Mouse (Mus musculus) thymus, postnatal 4 days (tissue): Measurements from ENCODE around the gene Zdhhc20.
"Not testable (repeated sequence)": the region's sequence is repeated elsewhere in the genome, so short reads cannot be mapped to it uniquely, and the experiment has no call there.

Source experiments
- DNase-seq: peaks from one replicate; pipeline ENCODE4 v3.0.0; 2021

The Zdhhc20 gene

DNA sequence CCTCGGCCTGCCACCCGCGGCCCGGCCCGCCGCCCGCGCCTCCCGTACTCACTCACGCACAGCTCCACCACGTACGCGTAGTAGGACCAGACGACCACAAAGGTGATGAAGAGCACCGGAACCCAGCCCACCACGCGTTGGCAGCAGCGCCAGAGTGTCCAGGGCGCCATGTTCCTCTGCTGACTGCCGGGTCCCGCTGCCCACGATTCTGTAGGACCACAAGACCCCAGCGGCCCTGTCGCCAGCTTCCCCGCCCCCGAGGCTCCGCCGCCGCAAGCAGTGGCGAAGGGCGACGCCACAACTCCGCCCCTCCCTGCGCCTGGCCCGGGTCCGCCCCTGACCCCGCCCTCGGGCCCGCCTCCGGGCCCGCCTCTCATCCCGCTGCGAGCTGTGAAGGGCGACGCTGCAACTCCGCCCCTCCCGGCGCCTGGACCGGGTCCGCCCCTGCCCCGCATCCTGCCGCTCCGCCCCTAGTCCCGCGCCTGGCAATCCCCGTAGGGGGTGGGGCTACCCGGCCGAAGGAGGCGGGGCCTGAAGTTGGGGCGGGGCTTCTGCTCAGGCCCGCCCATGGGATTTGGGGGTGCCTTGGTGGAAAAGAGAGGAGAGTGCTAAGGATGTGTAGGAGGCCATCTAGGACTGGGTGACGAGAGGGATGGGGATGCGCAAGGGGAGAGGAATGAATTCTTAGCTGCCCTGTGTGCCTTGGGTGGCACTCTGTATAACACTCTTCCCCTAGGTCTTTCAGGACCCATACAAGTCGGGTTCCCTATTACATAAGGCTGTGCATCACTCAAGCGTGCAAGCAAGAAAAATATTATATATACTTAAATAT is at the start of gene Zdhhc20:
Gene Zdhhc20, minus strand, starts transcription at position 266 of the 832 bp plus-strand sequence.
- DNase-seq: peak; percentile 97

DNA sequence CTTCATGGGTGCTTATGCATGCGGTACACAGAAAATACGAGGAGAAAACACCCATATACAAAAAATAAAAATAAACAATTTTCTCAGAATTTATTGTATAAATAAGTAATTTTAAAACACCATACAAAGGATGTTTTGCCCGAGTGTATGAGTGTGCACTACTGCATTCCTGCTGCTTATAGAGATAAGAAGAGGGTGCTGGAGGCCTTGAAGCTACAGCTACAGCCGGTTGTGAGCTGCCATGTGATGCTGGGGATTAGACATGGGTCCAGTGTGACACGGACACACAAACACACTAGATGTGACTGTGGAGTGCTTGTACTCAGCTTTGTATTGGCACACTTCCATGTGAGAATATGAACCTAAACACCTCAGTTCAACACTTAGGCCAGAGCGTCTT is 47.2 kb upstream of the Zdhhc20 start:
- DNase-seq: no peak

DNA sequence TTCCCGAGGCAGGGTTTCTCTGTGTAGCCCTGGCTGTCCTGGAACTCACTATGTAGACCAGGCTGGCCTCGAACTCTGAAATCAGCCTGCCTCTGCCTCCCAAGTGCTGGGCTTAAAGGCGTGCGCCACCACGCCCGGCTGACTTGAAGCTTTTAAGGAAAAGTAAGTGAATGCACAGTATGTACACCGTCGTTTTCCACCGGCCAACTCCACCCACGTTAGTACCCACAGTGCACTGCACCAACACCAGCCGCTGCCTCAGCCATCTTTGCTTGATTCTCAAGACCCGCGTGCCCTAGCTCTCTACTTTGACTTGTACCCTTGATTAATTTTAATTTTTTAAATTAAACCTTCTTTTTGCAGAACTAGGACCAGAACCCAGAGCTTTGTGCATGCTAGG is 44.6 kb upstream of the Zdhhc20 start:
- no peak for DNase-seq

DNA sequence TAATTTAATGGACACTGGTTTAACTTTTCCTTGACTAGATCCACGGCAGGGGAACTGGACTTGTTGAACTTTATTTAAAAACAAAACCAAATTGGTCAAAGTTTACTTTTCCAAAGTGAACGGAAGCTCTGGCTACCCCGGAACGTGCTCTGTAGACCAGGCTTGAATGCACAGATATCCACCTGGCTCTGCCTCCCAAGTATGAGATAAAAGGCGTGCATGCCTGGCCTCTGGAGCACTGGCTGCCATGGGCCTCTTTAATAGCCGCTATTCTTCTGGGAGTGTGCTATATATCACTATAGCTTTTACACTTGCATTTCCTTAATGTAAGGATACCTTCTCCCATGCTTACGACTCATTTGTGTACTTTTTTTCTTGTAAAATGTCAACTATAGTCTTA is 43.5 kb upstream of the Zdhhc20 start:
- DNase-seq: no peak

DNA sequence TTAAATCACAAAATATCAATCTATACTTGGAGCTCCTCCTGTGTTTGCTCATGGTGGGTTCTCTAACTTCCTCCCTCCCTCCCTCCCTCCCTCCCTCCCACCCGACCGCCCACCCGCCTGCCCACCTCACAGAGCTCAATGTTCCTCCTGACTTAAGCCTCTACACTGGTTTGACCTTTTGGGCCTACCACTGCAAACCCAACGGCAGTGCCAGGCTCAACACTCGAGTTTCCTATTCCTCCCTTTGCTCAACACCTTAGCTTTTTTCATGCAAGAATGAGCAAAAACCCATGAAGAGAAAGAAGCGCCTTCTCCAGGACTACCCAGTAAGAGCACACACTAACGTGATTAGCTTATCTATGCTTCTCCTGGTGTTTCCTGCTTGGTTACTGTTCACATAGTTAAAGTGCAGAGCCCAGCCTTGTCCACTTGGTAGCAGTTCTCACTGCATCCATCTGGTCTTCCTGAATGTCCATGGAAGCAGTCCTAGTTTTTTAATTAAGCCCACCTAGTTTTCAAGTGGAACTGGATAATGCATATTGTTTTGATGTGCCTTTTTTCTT is 42.9 kb upstream of the Zdhhc20 start:
- no peak for DNase-seq

DNA sequence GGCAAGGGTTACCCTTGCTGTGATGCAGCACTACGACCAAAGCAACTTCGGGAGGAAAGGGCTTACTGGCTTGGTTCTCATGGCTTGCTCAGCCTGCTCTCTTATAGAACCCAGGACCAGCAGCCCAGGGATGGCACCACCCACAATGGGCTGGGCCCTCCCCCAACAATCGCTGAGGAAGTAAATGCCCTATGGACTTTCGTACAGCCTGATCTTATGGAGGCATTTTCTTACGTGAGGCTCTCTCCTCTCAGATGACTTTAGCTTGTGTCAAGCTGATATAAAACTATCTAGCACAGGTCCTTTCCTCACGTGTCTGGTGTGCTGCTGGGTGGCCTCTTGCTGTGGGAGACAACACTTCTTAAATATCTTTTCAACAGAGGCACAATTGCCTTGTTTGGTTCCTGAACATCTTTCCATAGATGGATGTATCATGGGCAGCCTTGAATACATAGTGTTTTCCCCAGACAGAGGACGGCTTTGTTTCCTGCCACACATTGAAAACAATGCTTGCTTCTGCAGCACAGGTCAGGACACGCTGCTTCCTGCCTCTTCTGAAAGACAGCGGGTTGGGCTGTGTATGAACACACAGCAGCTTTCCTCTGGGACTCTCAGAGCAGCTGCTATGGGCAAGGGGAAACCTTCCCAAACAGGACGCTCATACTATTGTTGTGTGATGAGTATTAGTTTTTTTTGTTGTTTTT is 31.5 kb upstream of the Zdhhc20 start:
- DNase-seq: no peak

DNA sequence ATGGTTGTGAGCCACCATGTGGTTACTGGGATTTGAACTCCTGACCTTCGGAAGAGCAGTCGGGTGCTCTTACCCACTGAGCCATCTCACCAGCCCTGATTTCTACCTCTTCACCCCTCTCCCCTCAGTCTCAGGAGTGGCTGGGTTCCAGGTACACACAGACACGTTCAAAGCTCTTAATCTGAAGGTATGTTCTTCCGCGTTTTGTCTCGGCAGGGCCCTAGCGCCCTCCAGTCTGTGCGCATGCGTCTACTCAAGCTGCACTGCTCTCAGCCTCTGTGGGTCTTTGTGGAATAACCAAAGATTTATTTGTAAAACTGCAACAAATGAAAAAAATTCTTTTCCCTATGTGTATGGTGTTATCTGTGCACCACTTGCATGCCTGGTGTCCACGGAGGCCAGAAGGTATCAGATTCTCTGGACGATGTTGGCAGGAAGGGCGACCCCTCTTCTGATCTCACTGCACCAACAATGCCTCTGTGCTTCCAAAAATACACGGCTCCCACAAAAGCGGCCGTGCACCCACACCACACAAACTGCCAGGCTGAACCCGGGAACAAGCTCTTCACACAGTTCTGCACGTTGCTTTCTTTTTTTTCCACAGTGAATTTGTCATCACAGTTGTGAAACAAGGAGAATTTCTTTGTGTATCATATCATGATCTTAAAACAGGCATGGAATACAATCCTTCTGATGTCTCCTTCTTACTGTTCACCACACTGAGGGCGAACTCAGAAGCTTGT is 30.7 kb upstream of the Zdhhc20 start:
- DNase-seq: no peak

DNA sequence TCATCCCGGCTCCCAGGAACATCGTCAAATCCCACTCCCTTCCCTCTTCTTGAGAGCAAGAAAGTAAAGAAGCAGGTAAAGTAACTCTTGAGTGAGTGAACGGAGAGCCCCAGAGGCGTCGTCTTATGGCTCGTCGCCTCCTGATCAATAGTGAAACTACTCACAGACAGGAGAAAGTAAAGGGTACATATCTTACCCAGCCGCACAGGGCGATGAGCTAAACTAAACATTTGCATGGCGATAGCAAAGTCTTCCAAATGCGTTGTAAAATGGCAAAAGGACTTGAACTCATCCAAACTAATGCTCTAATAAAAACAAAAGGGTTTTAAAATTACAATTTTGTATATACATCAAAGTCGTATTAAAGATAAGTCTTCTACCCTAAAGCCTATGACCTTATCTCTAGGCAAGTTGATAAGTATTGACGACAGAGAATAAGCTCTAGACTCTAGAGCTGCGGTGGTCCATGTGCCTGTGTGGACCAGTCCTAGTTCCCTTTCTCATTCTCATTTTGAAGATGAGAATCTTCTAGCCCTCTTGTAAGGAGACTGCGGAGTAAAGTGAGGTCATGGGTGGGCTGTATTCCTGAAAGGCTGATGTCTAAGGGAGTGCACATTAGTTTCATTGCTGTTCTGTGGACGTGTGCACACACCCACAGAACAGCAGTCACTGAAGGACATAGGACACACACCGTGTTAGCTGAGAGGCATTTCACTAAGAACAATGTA is 29.2 kb upstream of the Zdhhc20 start:
- no peak for DNase-seq

DNA sequence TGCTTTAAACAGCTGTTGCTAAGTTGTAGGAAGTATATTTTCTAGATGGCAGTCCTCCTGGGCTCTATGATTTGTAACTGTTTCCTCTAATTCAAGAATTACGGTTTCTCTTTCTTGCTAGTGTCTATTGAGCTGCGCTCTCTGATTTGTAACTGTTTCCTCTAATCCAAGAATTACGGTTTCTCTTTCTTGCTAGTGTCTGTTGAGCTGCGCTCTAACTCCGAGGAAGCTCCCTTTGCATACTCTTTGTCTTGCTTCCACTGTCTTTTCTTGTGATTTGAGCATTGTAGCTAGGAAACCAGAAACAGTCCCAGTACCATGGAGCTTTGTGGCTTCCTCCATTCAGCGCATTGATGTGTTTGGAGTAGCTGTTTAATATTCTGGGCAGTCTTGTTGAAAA is 25.3 kb upstream of the Zdhhc20 start:
- no peak for DNase-seq

DNA sequence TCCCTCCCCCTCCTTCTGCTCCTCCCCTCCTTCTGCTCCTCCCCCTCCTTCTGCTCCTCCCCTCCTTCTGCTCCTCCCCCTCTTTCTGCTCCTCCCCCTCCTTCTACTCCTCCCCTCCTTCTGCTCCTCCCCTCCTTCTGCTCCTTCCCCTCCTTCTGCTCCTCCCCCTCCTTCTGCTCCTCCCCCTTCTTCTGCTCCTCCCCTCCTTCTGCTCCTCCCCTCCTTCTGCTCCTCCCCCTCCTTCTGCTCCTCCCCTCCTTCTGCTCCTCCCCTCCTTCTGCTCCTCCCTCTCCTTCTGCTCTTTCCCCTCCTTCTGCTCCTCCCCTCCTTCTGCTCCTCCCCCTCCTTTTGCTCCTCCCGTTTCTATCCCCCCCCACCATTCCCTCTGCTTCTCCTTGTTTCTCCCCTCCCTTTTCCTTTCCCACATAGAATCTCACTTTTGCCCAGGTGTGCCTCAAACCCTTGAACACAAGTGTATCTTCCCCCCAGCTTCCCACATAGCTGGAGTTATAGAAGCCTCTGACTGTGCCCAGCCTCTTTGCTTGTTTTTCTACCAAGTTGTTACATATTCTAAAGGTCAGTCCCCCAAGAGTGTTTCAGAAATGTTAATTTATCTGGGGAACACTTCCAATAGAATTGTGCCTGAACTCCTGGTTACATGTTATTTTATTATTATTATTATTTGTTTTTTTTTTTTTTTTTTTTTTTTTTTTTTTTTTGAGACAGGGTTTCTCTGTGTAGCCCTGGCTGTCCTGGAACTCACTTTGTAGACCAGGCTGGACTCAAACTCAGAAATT is 22.3 kb upstream of the Zdhhc20 start:
- DNase-seq: not testable (repeated sequence)

DNA sequence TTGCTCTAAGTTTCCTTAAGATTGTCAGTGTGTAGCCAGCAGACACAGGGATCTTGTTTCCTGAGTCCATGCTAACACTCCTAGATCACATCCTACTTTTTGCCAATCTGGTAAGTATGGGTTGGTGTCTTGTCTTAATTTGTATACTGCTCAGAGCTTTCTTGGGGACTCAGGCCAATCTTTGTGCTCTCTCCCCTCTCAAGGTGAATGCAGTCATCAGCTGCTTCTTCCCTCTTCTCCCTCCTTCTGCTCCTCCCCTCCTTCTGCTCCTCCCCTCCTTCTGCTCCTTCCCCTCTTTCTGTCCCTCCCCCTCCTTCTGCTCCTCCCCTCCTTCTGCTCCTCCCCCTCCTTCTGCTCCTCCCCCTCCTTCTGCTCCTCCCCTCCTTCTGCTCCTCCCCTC is 21.7 kb upstream of the Zdhhc20 start:
- DNase-seq: not testable (repeated sequence)

DNA sequence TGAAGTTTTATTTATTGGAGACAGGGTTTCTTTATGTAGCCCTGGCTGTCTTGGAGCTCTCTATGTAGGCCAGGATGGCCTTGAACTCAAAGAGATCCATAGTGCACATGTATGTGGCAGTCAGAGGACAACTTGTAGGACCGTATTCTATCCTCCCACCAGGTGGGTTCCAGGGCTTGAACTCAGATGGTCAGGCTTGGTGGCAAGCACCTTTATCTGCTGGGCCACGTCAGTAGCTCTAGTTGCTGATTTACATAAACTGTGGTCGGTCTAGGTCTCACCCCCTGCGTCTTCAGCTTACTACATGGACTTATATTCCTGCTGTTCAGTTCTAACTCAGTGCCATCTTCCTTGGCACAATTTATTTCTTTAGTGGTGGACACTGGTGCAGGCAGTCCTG is 21.2 kb upstream of the Zdhhc20 start:
- no peak for DNase-seq

DNA sequence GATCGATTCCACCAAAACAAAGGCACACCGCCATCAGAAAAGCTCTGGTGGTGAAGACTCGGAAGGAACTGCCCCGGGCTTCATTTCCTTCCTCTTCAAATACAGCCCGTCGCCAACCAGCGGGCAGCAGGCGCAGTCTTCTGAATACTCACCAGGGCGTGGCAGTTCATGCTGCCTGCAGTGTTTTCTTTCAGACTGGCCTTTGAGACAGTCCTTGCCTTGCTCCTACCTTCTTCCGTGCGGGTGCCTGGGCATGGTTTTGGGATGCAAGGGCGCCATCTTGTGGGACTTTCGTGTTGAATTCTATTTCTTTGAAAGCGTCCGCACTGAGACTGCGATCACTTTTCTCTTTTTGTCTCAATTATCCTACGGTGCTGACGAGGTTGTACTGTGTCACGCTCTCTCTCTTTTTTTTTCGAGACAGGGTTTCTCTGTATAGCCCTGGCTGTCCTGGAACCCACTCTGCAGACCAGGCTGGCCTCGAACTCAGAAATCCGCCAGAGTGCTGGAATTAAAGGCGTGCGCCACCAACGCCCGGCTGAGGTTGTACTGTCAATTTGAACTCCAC is 20.5 kb upstream of the Zdhhc20 start:
- DNase-seq: peak; percentile 89

DNA sequence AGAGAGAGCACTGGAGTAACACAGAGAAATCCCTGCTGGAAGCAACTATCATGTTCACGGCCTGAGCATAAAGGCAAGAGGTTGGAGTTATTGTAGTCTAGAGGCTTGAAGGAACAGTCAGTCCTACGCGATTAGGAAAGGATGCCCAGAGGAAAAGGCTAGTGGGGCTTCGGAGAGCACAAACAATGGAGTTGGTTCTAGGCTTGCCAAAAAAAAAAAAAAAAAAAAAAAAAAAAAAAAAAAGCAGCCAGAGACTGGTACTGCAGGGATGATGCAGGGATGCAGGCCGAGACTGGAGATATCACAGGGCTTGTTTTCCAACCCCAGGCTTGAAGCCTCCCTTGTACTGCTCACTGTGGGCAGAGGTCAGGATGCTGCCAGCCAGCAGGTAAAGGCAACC is 19.2 kb upstream of the Zdhhc20 start:
- peak; percentile 27 for DNase-seq

DNA sequence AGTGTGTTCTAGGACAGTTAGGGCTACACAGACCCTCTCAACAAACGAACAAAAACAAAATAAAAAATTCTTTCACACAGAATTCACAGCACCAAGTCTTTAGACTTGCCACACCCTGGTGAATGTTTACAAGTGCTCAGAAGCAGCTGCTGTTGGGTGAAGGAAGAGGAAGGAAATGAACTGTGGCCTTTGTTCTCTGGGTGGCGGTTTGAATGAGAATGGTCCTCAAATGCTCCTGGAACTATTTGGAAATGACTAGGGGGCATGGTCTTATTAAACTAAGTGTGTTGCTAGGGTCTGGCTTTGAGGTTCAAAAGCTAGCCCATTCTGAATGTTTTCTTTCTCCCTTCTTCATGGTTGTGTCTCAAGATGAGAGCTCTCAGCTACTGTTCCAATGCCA is 18.4 kb upstream of the Zdhhc20 start:
- DNase-seq: peak; percentile 49

DNA sequence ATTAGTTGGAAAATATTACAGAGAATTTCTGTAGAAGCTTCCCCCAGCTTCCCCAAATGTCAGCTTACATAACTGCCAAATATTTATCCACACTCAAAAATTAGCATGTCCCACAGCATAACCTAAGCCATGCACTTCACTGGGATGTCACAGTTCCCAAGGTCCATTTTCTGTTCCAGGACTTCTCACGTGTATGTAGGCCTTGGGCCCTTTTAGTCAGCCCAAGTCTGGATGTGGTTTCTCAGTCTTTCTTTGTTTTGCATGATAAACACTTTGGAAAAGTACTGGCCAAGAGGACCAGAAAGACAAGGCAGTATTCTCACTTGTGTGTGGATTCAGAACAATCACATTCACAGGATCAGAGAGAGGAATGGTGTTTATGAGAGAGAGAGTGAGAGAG is 11.9 kb upstream of the Zdhhc20 start:
- no peak for DNase-seq

DNA sequence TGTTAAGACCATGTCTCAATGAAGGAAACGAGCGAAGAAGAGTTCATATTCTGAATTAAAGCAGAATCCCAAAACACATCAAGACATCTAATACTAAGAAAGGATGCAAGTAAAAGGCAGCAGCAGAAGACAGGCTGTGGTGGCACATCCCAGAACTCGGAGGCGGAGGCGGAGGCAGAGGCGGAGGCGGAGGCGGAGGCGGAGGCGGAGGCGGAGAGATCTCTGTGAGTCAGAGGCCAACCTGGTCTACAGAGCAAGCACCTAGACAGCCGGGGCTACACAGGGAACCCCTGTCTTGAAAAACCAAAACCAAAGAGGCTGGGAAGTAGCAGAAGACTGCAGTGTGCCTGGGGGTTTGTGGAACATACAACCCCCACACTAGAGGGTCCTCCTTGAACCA is 6.8 kb upstream of the Zdhhc20 start:
- no peak for DNase-seq

DNA sequence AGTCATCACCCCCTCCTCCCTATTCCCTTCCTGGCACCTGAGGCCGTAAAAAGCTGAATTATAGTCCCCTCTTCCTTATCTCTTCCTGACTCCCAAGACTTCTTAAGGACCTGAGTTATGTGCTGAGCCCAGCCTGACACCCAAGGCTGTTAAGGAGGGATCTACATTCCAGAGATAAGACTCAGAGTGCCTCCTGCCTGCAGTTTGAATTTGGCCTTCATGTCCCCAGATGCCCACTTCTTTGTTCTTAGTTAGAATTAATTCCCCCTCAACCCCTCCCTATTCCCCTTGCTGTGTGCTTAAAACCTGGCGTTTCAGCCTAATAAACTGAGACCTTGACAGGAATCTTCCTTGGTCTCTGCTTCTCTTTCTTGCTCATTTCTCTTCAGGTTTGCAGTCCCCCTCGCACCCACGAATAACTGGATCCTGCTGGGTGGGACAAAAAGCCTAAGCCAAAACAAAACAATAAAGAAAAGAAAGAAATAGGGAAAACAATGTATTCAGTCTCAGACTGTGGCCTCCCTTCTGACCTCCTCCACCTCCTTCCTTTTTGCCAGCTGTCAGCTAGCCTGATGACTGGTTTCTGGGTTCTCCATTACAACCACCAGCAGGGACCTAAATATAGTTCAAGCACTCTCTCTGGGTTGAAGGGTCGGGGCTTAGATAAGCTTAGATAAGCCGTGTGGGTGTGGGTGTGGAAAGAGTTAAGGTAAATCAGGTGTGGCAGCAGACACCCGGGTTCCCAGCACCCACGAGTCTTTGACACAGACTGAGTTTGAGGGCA is 6.2 kb upstream of the Zdhhc20 start:
- not testable (repeated sequence) for DNase-seq

DNA sequence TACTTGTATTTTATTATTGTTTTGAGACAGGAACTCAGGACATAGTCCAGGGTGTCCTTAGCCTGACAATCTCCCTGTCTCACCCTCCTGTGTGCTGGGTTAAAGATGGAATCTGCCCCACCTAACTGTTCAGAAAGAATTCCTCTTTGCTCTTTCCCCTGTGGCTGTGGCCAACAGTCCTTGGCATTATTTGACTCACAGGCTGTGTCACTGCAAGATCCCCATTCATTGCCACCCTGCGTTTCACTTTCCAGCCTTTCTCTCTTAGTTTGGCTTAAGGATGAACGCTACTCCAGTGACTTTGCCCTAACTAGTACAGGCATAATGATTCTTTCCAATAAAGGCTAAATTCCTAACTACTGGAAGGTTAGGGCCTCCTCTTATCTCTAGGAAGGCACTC is 4.3 kb upstream of the Zdhhc20 start:
- no peak for DNase-seq

DNA sequence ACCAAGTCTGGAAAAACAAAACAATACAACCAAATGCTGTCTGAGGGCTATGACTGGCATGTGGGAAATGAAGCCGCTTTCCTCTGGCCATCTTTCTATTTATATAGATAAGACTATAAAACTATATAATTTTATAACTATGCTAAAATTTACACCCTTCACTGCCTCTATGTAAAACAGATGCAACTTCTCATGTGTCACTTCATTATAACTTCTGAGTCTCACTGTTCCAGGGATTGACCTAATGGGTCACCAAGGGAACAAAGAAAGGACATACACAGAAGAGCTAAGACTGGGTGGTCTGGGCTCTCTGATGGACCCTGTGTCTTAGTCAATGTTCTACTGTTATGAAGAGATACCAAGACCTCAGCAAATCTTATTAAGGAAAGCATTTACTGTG is 2.9 kb upstream of the Zdhhc20 start:
- DNase-seq: no peak
